8 mouse cellular contexts compared by ENCODE assay signal in genomic region chr6:140443374-140443773, GRCm38 (mm10). TPM values are rescaled to one million over a fixed set of nuclear protein-coding genes. Genes with fewer than 3 reads are reported as not detected.
DNase-seq lines count a peak whose midpoint lies in the region; ATAC-seq and TF ChIP-seq lines count a peak whose summit lies in the region.

No protein-coding gene starts in this region.

- no peak overlapping the region for H3K4me3 ChIP-seq in cerebellum, adult 2 months (replicated peaks; ENCODE audit: insufficient read depth, low read depth, low read length)

- WGBS in cerebellum, adult 2 months = 91% methylated on average over 5 of the region's 5 CpGs

- TF ChIP-seq CTCF in cerebellum, adult 2 months (IDR thresholded peaks at IDR 0.05; ENCODE audit: borderline replicate concordance, insufficient read depth, low read depth, low read length) = peak; percentile 44; the same call in 1 of the 2 replicates

- peak; percentile 80 for ATAC-seq in granulocyte monocyte progenitor cell, adult 5-6 weeks (replicated peaks; ENCODE audit: poor library complexity, severe bottlenecking)

- TF ChIP-seq POLR2A in cerebellum, adult 2 months (IDR thresholded peaks at IDR 0.05; ENCODE audit: borderline replicate concordance, insufficient read depth, low read length) = no peak

- no peak overlapping the region for H3K27ac ChIP-seq in cerebellum, adult 2 months (ENCODE audit: insufficient read depth, low read length)

- no peaks in the 10 kb centered on the region for H3K27me3 ChIP-seq in cerebellum, adult 2 months (ENCODE audit: control insufficient read depth, insufficient read depth, low read length)

- H3K4me1 ChIP-seq in cerebellum, adult 2 months (ENCODE audit: control insufficient read depth, insufficient read depth, low read length) = peaks cover 14% of the 10 kb centered on the region

- peak; percentile 53 for DNase-seq in left cerebral cortex, postnatal 4 days
- no peak for DNase-seq in left cerebral cortex, adult 8-10 months (ENCODE audit: low spot score in 2 of 2)
- DNase-seq in NIH3T3 (ENCODE audit: low read depth) = peak; percentile 83
- peak; percentile 22 to 51 for DNase-seq in cerebellum, adult 2 months
- DNase-seq in kidney, postnatal 10 days = peak; percentile 76
- peak; percentile 65 for DNase-seq in mesoderm, embryonic 11.5 days (ENCODE audit: low read depth, low spot score)
- peak; percentile 13 to 38 for DNase-seq in thymus, postnatal 36 days

- intact Hi-C loops in left cerebral cortex, postnatal 4 days (cut with DNase I) = no loop called here

RNA-seq across cellular contexts. Expression of gene Plekha5, which starts 19.5 kb away (rescaled TPM):
- 10 to 100 TPM; 82.0 to 94.6 TPM for total RNA-seq in left cerebral cortex, postnatal 4 days (2021)
- total RNA-seq in left cerebral cortex, adult 8-10 months (2022) = 100 to 1,000 TPM; 124 to 132 (median 127) TPM
- 118 and 121 TPM in 2 replicates for polyA plus RNA-seq in cerebellum, adult 2 months (2012; rRNA removed)
- total RNA-seq in granulocyte monocyte progenitor cell, adult 5-6 weeks (2014; fragmentation: Nextera tagmentation) = 7.2 and 15.4 TPM in 2 replicates
- total RNA-seq in granulocyte monocyte progenitor cell, adult 5-6 weeks (2017) = 5.2 and 5.5 TPM in 2 replicates

Comparison
In these comparisons a context has a peak if more than half of its experiments do, and no peak if none do; other contexts are left out.
1. DNase-seq: peak in left cerebral cortex, postnatal 4 days (single experiment), NIH3T3 (single experiment), cerebellum, adult 2 months (2 of 2), kidney, postnatal 10 days (single experiment), mesoderm, embryonic 11.5 days (single experiment) and thymus, postnatal 36 days (2 of 2); none in left cerebral cortex, adult 8-10 months (0 of 2).
2. RNA of gene Plekha5, which starts 19.5 kb away (total RNA-seq): 124 to 132 TPM in left cerebral cortex, adult 8-10 months and 82.0 to 94.6 TPM in left cerebral cortex, postnatal 4 days; 5.2 to 15.4 TPM in granulocyte monocyte progenitor cell, adult 5-6 weeks; every median in the first group is over 4 times any median in the second.